Mouse (Mus musculus): Measurements from ENCODE around the gene Lingo1.

The Lingo1 gene

DNA sequence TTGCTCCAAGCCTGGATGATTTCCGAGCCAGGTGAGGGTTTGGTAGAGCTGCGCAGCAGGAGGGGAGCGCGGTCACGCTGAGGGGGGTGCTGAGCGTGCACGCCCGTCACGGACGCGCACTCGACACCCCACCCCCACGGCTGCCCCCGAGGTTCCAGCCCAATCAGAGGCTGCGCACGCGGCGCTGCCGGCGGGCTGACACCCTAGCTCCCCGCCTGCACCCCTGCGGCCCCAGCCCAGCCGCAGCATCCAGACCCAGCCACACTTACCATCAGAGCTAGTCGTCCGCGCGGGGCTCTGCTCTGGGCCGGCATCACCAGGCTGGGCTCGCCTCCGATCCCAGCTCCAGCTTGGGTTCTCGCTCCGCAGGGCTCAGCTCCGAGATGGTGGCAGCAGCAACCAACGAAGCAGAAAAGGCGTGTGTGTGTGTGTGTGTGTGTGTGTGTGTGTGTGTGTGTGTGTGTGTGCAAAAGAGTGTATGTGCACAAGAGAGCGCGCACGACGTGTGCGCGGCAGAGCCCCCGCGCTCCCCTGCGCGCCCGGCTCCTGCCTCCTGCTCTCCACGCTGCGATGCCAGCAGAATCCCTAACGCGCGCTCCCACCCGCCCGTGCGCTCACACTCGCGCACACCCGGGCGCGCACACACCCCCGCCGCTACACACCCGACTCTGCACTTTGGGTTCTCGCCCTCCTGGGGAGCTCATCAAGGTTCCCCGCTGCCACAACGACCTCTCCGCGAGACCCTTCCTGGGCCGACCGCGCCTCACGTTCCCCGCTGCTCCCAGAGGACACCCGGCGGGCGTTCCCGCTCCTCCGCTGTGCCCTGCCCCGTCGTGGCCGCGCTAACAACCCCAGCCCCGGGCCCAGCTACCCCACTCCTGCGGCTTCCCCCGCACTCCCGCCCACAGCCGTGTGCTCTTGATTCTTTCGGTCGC lies at the start of gene Lingo1:
Lingo1 (minus strand) TSS at position 748 of the 935 bp plus-strand sequence.
- in situ Hi-C loops (cut with MboI, MseI), result loop anchor here (25.0 kb wide), 1 partner anchor 1266 kb away; the partner anchor contains the start of gene Stra6

DNA sequence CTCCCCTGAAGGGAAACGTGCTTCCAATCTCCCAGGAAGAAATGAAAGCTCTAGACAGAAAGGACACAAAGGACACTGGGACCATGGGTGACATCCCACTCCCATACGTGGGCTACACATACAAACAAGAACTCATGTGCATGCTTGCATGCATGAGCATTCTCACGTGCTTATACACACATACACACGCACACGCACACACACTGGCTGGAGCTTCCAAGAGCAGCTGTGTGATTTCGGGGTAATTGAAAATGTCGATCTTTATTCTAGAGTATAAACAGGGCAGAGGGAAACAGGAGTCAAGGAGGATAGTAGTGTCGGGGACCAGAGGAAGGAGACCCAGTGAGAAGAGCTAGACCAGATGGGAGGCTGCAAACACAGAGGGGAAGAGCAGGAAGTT lies 48.4 kb upstream of the Lingo1 start:
- in situ Hi-C loops (cut with MboI, MseI), result no loop called here

DNA sequence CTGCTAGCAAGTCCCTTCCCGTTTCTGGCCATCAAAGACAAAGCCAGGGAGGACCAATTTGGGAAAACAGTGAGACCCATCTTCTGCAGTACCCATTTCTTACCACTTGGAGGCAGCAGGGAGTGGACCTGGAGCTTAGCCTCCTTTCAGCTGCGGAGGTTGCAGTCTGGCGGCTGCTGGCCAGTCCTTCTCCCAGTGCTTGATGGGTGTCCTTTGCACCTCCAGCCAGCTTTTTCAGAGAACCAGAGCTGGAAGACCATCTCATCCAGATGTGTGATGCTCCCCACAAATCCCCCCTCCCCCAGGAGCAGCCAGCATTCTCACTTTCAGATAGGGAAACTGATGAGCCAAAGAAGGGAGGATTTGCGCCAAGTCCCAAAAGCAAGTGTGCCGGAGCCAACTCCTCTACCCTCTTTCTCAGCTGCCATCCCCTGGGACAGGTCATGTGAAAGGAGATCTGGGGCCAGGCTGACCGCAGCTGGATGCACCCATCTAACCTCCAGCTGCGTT lies 47.5 kb upstream of the Lingo1 start:
- in situ Hi-C loops (cut with MboI, MseI), result no loop called here

DNA sequence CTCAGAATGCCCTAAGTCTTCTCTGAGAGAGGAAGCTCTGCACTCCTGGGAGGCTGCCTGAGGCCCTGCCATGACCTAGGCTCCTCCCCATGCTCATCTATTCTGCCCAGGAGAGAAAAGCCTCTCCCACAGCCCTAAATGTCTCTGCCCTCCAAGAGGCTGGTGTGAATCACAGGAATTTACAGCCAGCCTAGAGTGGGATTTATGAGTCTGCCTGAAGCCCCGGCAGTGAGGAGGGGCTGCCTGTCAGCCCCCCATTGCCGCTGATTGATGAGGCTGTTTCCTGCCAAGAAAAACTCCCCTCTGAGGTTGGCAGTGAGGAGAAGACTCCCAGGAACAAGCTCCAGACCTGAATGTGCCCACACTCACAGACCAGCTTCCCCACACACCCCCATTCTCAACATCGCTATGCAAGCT lies 46.0 kb upstream of the Lingo1 start:
- in situ Hi-C loops (cut with MboI, MseI), result no loop called here

DNA sequence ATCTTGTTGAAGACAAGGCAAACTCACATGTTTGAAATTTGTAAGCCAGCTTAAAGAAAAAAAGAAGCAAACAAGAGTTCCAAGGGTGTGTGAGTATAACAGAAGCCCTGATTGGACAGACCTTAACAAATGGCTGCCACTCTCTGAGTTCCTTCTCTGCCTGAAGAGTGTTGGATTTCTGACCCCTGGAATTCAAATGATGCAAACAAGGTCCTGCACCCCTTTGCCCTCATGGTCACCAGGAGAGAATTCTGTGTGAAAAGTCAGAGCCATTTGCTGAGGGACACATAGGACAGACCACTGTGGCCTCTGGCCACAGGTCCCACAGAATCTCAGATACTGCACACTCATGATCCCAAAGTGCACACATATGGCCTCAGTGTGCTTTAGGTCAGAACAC lies 45.6 kb upstream of the Lingo1 start:
- in situ Hi-C loops (cut with MboI, MseI), result no loop called here

- in situ Hi-C loops (cut with MboI, MseI), result no loop called here
Measured at GRCm38 (mm10) chr9:56840721-56841120, 44.5 kb upstream of the Lingo1 start.

DNA sequence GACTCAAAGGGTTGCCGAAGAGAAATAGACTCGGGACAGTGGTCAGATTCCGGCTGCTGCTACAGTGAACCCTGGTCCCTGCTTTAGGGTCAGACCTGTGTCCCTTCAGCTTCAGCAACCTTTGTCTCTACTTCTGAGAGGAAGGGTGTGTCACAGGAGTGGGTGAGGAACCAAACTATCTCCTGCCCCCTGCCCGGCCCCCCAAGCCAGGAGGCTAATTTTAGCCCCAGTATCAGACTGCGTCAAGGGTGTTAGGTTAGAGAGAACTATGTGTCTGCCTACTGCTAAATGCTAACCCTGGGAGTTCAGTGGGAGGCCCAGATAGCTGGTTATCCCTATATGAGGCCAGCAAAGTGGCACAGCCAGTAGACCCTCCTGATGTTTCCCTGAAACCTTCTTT lies 38.9 kb upstream of the Lingo1 start:
- in situ Hi-C loops (cut with MboI, MseI), result no loop called here

GRCm38 (mm10) chr9:56832900-56833299 lies 36.6 kb upstream of the Lingo1 start:
- in situ Hi-C loops (cut with MboI, MseI), result loop anchor here (5.0 kb wide), 1 partner anchor 96 kb away; no protein-coding TSS in a partner anchor

DNA sequence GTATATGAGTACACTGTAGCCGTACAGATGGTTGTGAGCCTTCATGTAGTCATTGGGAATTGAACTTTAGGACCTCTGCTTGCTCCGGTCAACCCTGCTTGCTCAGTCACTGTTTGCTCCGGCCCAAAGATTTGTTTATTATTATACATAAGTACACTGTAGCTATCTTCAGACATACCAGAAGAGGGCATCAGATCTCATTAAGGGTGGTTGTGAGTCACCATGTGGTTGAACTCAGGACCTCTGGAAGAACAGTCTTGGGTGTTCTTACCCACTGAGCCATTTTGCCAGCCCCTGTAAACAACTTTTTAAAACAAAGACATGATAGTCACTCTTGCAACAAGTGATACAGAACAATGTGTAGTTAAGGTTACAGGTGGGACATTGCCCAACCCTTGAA lies 35.6 kb upstream of the Lingo1 start:
- in situ Hi-C loops (cut with MboI, MseI), result loop anchor here (5.0 kb wide), 1 partner anchor 95 kb away; no protein-coding TSS in a partner anchor

GRCm38 (mm10) chr9:56830162-56830561 lies 33.9 kb upstream of the Lingo1 start:
- in situ Hi-C loops (cut with MboI, MseI), result loop anchor here (5.0 kb wide), 1 partner anchor 93 kb away; no protein-coding TSS in a partner anchor

- in situ Hi-C loops (cut with MboI, MseI), result no loop called here
Measured at GRCm38 (mm10) chr9:56828841-56829240, 32.6 kb upstream of the Lingo1 start.

GRCm38 (mm10) chr9:56828146-56828545 lies 31.9 kb upstream of the Lingo1 start:
- in situ Hi-C loops (cut with MboI, MseI), result no loop called here

- in situ Hi-C loops (cut with MboI, MseI), result no loop called here
Measured at GRCm38 (mm10) chr9:56825476-56826213, 29.4 kb upstream of the Lingo1 start.

- in situ Hi-C loops (cut with MboI, MseI), result no loop called here
Measured at GRCm38 (mm10) chr9:56824900-56825299, 28.6 kb upstream of the Lingo1 start.

- in situ Hi-C loops (cut with MboI, MseI), result no loop called here
Measured at GRCm38 (mm10) chr9:56810916-56811315, 14.6 kb upstream of the Lingo1 start.

DNA sequence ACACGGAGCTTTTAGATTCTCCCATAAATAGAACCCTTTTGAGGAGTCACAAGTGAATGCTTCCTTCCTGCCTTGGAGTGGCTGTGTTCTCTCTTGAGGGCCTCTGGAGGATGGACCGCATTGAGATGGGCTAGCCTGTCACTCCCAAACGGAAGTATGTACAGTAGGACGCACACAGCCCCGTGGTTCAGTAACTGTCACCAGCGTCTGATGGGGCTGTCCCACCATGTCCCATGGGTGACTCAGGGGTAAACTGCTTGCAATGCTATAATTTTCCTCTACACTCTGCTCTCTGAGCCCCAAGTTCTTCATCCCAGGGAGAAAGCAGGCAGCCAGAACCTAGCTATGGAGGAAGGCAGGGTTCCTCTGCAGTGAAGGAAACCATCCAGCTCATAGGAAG lies 11.7 kb upstream of the Lingo1 start:
- in situ Hi-C loops (cut with MboI, MseI), result no loop called here

- in situ Hi-C loops (cut with MboI, MseI), result no loop called here
Measured at GRCm38 (mm10) chr9:56803146-56803545, 6.9 kb upstream of the Lingo1 start.

GRCm38 (mm10) chr9:56797876-56798275 lies 1.6 kb upstream of the Lingo1 start:
- in situ Hi-C loops (cut with MboI, MseI), result loop anchor here (25.0 kb wide), 1 partner anchor 1264 kb away; the partner anchor contains the start of gene Stra6

GRCm38 (mm10) chr9:56796656-56797131 lies 426 bp upstream of the Lingo1 start:
- in situ Hi-C loops (cut with MboI, MseI), result loop anchor here (25.0 kb wide), 1 partner anchor 1266 kb away; the partner anchor contains the start of gene Stra6

DNA sequence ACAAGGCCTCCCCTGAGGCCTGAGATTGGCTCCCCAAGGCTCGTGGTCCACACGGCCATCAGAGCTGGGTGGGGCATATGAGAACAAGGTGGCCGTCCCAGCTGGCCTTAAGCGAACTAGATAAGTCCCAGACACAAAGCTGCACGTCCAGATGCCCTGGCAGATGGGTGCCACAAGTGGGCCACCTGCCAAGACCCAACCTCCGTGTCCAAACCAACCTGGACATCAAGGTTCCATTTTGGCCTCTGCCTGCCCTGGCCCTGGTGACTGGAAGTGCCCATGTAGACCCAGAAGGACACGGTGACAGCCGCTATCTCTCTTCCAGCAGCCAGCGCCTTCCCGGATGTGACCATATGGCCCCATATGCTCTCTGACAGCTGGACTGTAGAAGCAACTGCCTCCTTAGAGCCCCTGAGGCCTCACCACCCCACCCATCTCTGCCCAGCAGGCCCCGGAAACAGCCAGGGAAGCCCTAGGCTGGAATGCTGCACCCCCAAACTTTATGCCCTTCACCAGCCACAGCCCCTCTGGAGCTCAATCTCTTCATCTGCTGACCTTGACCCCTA lies 4.5 kb downstream of the Lingo1 start:
- in situ Hi-C loops (cut with MboI, MseI), result loop anchor here (25.0 kb wide), 1 partner anchor 1271 kb away; the partner anchor contains the start of gene Stra6

GRCm38 (mm10) chr9:56784576-56784975 lies 11.7 kb downstream of the Lingo1 start:
- in situ Hi-C loops (cut with MboI, MseI), result loop anchor here (25.0 kb wide), 1 partner anchor 1278 kb away; the partner anchor contains the start of gene Stra6

Measured in regulatory T cell (primary cell).